ENCODE assay signal across 11 mouse cellular contexts in the genomic region with DNA sequence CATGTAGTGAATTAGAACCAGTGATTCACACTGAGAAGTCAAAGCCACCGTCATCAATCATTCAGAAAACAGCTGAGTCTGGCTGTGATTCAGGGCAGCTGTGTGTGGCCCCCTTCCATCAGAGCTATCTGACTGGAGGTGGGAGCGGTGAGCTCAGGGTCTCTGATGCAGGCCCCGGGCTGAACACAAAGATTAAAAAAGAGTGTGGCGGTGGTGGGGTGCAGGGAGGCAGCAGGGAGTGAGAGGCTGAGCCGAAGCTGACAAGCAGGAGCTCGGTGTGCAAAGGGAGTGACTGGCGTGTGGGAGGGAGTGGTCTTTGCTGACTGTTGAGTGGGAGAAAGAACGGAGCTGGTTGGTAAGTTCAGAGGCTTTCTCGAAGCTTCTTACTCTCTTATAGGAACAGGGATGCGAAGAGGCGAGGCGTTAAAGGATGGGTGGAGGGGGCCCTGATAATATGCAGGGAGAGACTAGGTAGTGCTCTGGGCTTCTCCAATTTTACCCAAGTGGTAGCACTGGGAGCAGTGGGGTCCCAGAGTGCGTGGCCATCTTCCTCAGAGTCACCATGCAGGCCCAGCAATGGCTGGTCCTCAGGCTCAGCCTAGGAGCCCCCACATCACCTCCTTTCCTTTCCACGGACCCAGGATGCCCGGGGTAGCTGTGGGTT.
A peak's percentile ranks its signal among the peaks of the same experiment; 100 is the strongest.
DNase-seq lines count a peak whose midpoint lies in the region; ATAC-seq and TF ChIP-seq lines count a peak whose summit lies in the region.
"Had no signal": no experiment of that assay in that cellular context is flagged by ENCODE, and none has a peak within 500 bp of the region (broad histone marks: within the 10 kb centered on the region; RNA-seq: fewer than 3 reads in every experiment).

No protein-coding gene starts in this region.

- H3K9ac ChIP-seq in hindbrain, embryonic 11.5 days (ENCODE audit: low read depth, low read length): no peak overlapping the region
- no peak overlapping the region for H3K9ac ChIP-seq in hindbrain, embryonic 16.5 days (ENCODE audit: low read depth, low read length)
- H3K9ac ChIP-seq in limb, embryonic 11.5 days (ENCODE audit: low read length): no peak overlapping the region
- H3K9ac ChIP-seq: embryonic facial prominence, embryonic 15.5 days had no signal

- peaks cover 11% of the 10 kb centered on the region for H3K79me2 ChIP-seq in C2C12 (ENCODE audit: control insufficient read depth, insufficient read depth)

- no peak overlapping the region for H3K4me3 ChIP-seq in hindbrain, embryonic 11.5 days (ENCODE audit: low read depth, low read length)
- H3K4me3 ChIP-seq in hindbrain, embryonic 16.5 days (ENCODE audit: low read length): no peak overlapping the region
- H3K4me3 ChIP-seq in C2C12 (ENCODE audit: insufficient read depth, poor library complexity, severe bottlenecking): no peak overlapping the region
- no peak overlapping the region for H3K4me3 ChIP-seq in limb, embryonic 11.5 days (ENCODE audit: low read depth, low read length)
- H3K4me3 ChIP-seq: embryonic facial prominence, embryonic 15.5 days; heart, adult 2 months had no signal

- 37% methylated on average over 15 of the region's 15 CpGs for WGBS in hindbrain, embryonic 11.5 days
- 39% methylated on average over 15 of the region's 15 CpGs for WGBS in hindbrain, embryonic 16.5 days
- 36% methylated on average over 15 of the region's 15 CpGs for WGBS in limb, embryonic 11.5 days

- no peaks in the 10 kb centered on the region for H3K36me3 ChIP-seq in hindbrain, embryonic 11.5 days (ENCODE audit: control insufficient read depth, insufficient read depth, low read length)
- H3K36me3 ChIP-seq in hindbrain, embryonic 16.5 days (ENCODE audit: control insufficient read depth, insufficient read depth, low read length): no peaks in the 10 kb centered on the region
- no peaks in the 10 kb centered on the region for H3K36me3 ChIP-seq in C2C12 (ENCODE audit: control insufficient read depth, insufficient read depth)
- no peaks in the 10 kb centered on the region for H3K36me3 ChIP-seq in limb, embryonic 11.5 days (ENCODE audit: control insufficient read depth, insufficient read depth, low read length)
- H3K36me3 ChIP-seq: embryonic facial prominence, embryonic 15.5 days had no signal

- peak; percentile 51 for ATAC-seq in hindbrain, embryonic 11.5 days (ENCODE audit: low FRiP score)
- ATAC-seq in hindbrain, embryonic 16.5 days: no peak
- no peak for ATAC-seq in limb, embryonic 11.5 days (ENCODE audit: insufficient number of reproducible peaks, low FRiP score, low TSS enrichment, low read depth)

- H3K79me3 ChIP-seq in C2C12 (ENCODE audit: low read depth): peaks cover 5% of the 10 kb centered on the region

- no peak overlapping the region for H3K4me2 ChIP-seq in hindbrain, embryonic 11.5 days (replicated peaks; ENCODE audit: low read depth, low read length)
- H3K4me2 ChIP-seq in hindbrain, embryonic 16.5 days (ENCODE audit: low read length): no peak overlapping the region
- H3K4me2 ChIP-seq in limb, embryonic 11.5 days (ENCODE audit: low read depth, severe bottlenecking): no peak overlapping the region
- H3K4me2 ChIP-seq: embryonic facial prominence, embryonic 15.5 days had no signal

- H3K4me1 ChIP-seq in hindbrain, embryonic 11.5 days (replicated peaks; ENCODE audit: control insufficient read depth, insufficient read depth, low read length): peaks cover 9% of the 10 kb centered on the region
- peaks cover 12% of the 10 kb centered on the region for H3K4me1 ChIP-seq in hindbrain, embryonic 16.5 days (ENCODE audit: control insufficient read depth, insufficient read depth, low read depth, low read length)
- 0 out of 2 replicates have a peak, but pooled peaks cover 6% of the 10 kb centered on the region for H3K4me1 ChIP-seq in limb, embryonic 11.5 days (ENCODE audit: control insufficient read depth, insufficient read depth, low read length)

- peak; percentile 57 for DNase-seq in hindbrain, embryonic 11.5 days (ENCODE audit: low spot score)
- peak; percentile 58 for DNase-seq in embryo, embryonic 10.5 days (ENCODE audit: low spot score)
- DNase-seq in limb, embryonic 11.5 days (ENCODE audit: low spot score): peak; percentile 34
- DNase-seq in gastrocnemius, postnatal 25 days: no peak
- no peak for DNase-seq in layer of hippocampus, adult 9-11 months
- no peak for DNase-seq in layer of hippocampus, postnatal 14 days (ENCODE audit: low spot score in 2 of 2)
- DNase-seq: heart, adult 2 months; kidney, postnatal 36 days had no signal

- TF ChIP-seq CTCF in C2C12 (IDR thresholded peaks at IDR 0.05; ENCODE audit: control insufficient read depth, insufficient read depth, insufficient read length): no peak

- H3K27me3 ChIP-seq in hindbrain, embryonic 11.5 days (ENCODE audit: control insufficient read depth, insufficient read depth, low read length): no peaks in the 10 kb centered on the region
- H3K27me3 ChIP-seq in hindbrain, embryonic 16.5 days (replicated peaks; ENCODE audit: control insufficient read depth, insufficient read depth, low read length): no peaks in the 10 kb centered on the region
- H3K27me3 ChIP-seq in C2C12 (ENCODE audit: control insufficient read depth, insufficient read depth, insufficient read length): no peaks in the 10 kb centered on the region
- no peaks in the 10 kb centered on the region for H3K27me3 ChIP-seq in limb, embryonic 11.5 days (ENCODE audit: control insufficient read depth, insufficient read depth, low read length)
- H3K27me3 ChIP-seq: embryonic facial prominence, embryonic 15.5 days had no signal

- no peaks in the 10 kb centered on the region for H3K9me3 ChIP-seq in hindbrain, embryonic 11.5 days (ENCODE audit: control insufficient read depth, low read length)
- no peaks in the 10 kb centered on the region for H3K9me3 ChIP-seq in hindbrain, embryonic 16.5 days (ENCODE audit: control insufficient read depth, low read length)
- no peaks in the 10 kb centered on the region for H3K9me3 ChIP-seq in limb, embryonic 11.5 days (ENCODE audit: control insufficient read depth, low read length)
- H3K9me3 ChIP-seq: embryonic facial prominence, embryonic 15.5 days had no signal

- H3ac ChIP-seq in C2C12 (ENCODE audit: control insufficient read depth, insufficient read length, low read depth): peak overlapping the region; percentile 58

- no peak overlapping the region; the same call in 1 of the 2 replicates for H3K27ac ChIP-seq in hindbrain, embryonic 11.5 days (ENCODE audit: low read depth, low read length)
- H3K27ac ChIP-seq in hindbrain, embryonic 16.5 days (ENCODE audit: low read depth, low read length): no peak overlapping the region
- H3K27ac ChIP-seq in limb, embryonic 11.5 days (replicated peaks; ENCODE audit: low read depth, low read length): no peak overlapping the region
- H3K27ac ChIP-seq: embryonic facial prominence, embryonic 15.5 days; heart, adult 2 months had no signal

TF ChIP-seq in C2C12, 6 proteins besides CTCF, POLR2A, EP300 and RAD21:
- TF ChIP-seq FOSL1 (IDR thresholded peaks at IDR 0.05; ENCODE audit: insufficient read depth, low read length, poor library complexity, severe bottlenecking) (peak; percentile 29), MYOD1 (IDR thresholded peaks at IDR 0.05; ENCODE audit: control insufficient read depth, insufficient read length, low read depth) (peak; percentile 95), USF1 (IDR thresholded peaks at IDR 0.05; ENCODE audit: low read depth) (no peak), MAX (IDR thresholded peaks at IDR 0.05) (peak; percentile 18)

Comparison
In these comparisons a context has a peak if more than half of its experiments do, and no peak if none do; other contexts are left out.
1. DNase-seq: peak in hindbrain, embryonic 11.5 days (single experiment), embryo, embryonic 10.5 days (single experiment) and limb, embryonic 11.5 days (single experiment); none in gastrocnemius, postnatal 25 days (single experiment), layer of hippocampus, adult 9-11 months (single experiment) and layer of hippocampus, postnatal 14 days (0 of 2).